ENCODE assay signal across 10 mouse cellular contexts in the genomic region with DNA sequence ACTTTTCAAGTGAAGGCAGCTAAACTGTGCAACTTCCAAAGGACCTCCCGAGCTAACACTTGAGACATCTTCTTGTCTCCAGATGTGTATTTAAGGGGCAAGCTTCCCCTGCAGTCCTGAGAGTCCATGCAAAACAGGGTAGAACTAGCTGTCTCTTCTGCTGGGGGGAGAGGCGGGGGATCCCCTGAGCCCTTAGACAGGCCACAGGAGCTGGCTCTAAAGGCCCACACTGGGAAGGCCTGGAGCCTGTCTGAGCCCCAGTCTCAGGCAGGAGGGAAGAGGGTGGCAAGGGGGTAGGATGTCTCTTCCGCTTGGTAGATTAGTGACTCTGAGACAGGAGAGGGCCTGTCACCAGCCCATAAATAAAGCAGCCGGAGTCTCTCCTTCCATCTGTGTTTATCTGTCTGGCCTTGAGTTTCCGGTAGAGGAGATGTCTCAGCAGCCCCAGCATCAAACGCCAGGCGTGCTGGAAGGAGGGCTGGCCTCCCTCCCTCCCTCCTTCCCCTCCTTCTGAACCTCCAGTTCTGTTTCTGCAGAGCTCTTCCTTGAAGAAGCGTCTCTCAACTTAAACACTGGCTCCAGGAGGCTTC. TPM values are rescaled to one million over a fixed set of nuclear protein-coding genes. Genes with fewer than 3 reads are reported as not detected.
DNase-seq lines count a peak whose midpoint lies in the region; ATAC-seq and TF ChIP-seq lines count a peak whose summit lies in the region.
"Had no signal": no experiment of that assay in that cellular context is flagged by ENCODE, and none has a peak within 500 bp of the region (broad histone marks: within the 10 kb centered on the region; RNA-seq: fewer than 3 reads in every experiment).

No protein-coding gene starts in this region.

- intact Hi-C loops in left cerebral cortex, postnatal 25 days (cut with DNase I) = no loop called here

- no peak overlapping the region for H3K4me3 ChIP-seq in lung, postnatal 0 days (ENCODE audit: low read depth, low read length)
- no peak overlapping the region for H3K4me3 ChIP-seq in lung, adult 2 months (replicated peaks; ENCODE audit: extremely low read depth, low read depth, low read length)
- H3K4me3 ChIP-seq in intestine, postnatal 0 days (ENCODE audit: low read depth, low read length) = no peak overlapping the region
- H3K4me3 ChIP-seq in stomach, embryonic 16.5 days (replicated peaks; ENCODE audit: low read length) = no peak overlapping the region
- H3K4me3 ChIP-seq: embryonic facial prominence, embryonic 15.5 days had no signal

- peaks cover 6% of the 10 kb centered on the region; the same call in 1 of the 2 replicates for H3K27me3 ChIP-seq in lung, postnatal 0 days (replicated peaks; ENCODE audit: insufficient read depth, low read length)
- H3K27me3 ChIP-seq in intestine, postnatal 0 days (replicated peaks; ENCODE audit: control insufficient read depth, insufficient read depth, low read length) = no peaks in the 10 kb centered on the region; the same call in 1 of the 2 replicates
- H3K27me3 ChIP-seq in stomach, embryonic 16.5 days (ENCODE audit: control insufficient read depth, insufficient read depth, low read length) = no peaks in the 10 kb centered on the region

- no peak for TF ChIP-seq CTCF in lung, postnatal 0 days (IDR thresholded peaks at IDR 0.05)
- TF ChIP-seq CTCF in lung, adult 2 months (IDR thresholded peaks at IDR 0.05; ENCODE audit: insufficient read depth, low read length) = no peak
- no peak for TF ChIP-seq CTCF in intestine, postnatal 0 days (IDR thresholded peaks at IDR 0.05; ENCODE audit: low read depth)

- peak; percentile 55 for ATAC-seq in lung, postnatal 0 days
- no peak for ATAC-seq in intestine, postnatal 0 days
- ATAC-seq in stomach, embryonic 16.5 days (ENCODE audit: insufficient read depth, low FRiP score) = 0 out of 2 replicates have a peak, but pooled peaks have one; percentile 21

- TF ChIP-seq EP300 in lung, postnatal 0 days (IDR thresholded peaks at IDR 0.05) = no peak

- DNase-seq in lung, postnatal 0 days (ENCODE audit: low spot score) = peak; percentile 47
- no peak for DNase-seq in lung, adult 2 months
- DNase-seq in embryo, embryonic 10 days (ENCODE audit: low spot score) = peak; percentile 62
- no peak for DNase-seq in left cerebral cortex, postnatal 25 days (ENCODE audit: low spot score in 2 of 2)
- no peak for DNase-seq in right cerebral cortex, postnatal 25 days
- no peak for DNase-seq in urinary bladder, postnatal 36 days (ENCODE audit: low spot score in 2 of 2)
- DNase-seq: heart, postnatal 14 days had no signal

- no peak overlapping the region for H3K9ac ChIP-seq in lung, postnatal 0 days (replicated peaks; ENCODE audit: low read depth)
- no peak overlapping the region for H3K9ac ChIP-seq in intestine, postnatal 0 days (ENCODE audit: low read depth, low read length)
- no peak overlapping the region for H3K9ac ChIP-seq in stomach, embryonic 16.5 days (ENCODE audit: low read length)
- H3K9ac ChIP-seq: embryonic facial prominence, embryonic 15.5 days had no signal

- no peaks in the 10 kb centered on the region for H3K9me3 ChIP-seq in lung, postnatal 0 days (ENCODE audit: low read length)
- no peaks in the 10 kb centered on the region for H3K9me3 ChIP-seq in intestine, postnatal 0 days (ENCODE audit: control insufficient read depth)
- H3K9me3 ChIP-seq in stomach, embryonic 16.5 days (replicated peaks; ENCODE audit: control insufficient read depth, low read length) = no peaks in the 10 kb centered on the region
- H3K9me3 ChIP-seq: embryonic facial prominence, embryonic 15.5 days had no signal

- peak overlapping the region; percentile 57; the same call in 1 of the 2 replicates for H3K27ac ChIP-seq in lung, postnatal 0 days (ENCODE audit: low read length)
- H3K27ac ChIP-seq in intestine, postnatal 0 days (ENCODE audit: low read depth, low read length) = 0 out of 2 replicates have a peak overlapping the region, but pooled peaks have one; percentile 2
- H3K27ac ChIP-seq in stomach, embryonic 16.5 days (ENCODE audit: low read length) = peak overlapping the region; percentile 70; the same call in 1 of the 2 replicates
- H3K27ac ChIP-seq: embryonic facial prominence, embryonic 15.5 days had no signal

- peaks cover 14% of the 10 kb centered on the region; the same call in 1 of the 2 replicates for H3K4me1 ChIP-seq in lung, postnatal 0 days (ENCODE audit: insufficient read depth, low read depth, low read length)
- peaks cover 6% of the 10 kb centered on the region; the same call in 1 of the 2 replicates for H3K4me1 ChIP-seq in lung, adult 2 months (ENCODE audit: control insufficient read depth, insufficient read depth, low read length)
- peaks cover 11% of the 10 kb centered on the region; the same call in 1 of the 2 replicates for H3K4me1 ChIP-seq in intestine, postnatal 0 days (replicated peaks; ENCODE audit: control insufficient read depth, insufficient read depth, low read length)
- peaks cover 15% of the 10 kb centered on the region; the same call in 1 of the 2 replicates for H3K4me1 ChIP-seq in stomach, embryonic 16.5 days (ENCODE audit: control insufficient read depth, insufficient read depth, low read length)

- H3K36me3 ChIP-seq in lung, postnatal 0 days (ENCODE audit: insufficient read depth, low read length) = no peaks in the 10 kb centered on the region
- no peaks in the 10 kb centered on the region for H3K36me3 ChIP-seq in intestine, postnatal 0 days (ENCODE audit: control insufficient read depth, insufficient read depth)
- H3K36me3 ChIP-seq in stomach, embryonic 16.5 days (ENCODE audit: control insufficient read depth, insufficient read depth, low read length) = no peaks in the 10 kb centered on the region
- H3K36me3 ChIP-seq: embryonic facial prominence, embryonic 15.5 days had no signal

- 20% methylated on average over 8 of the region's 8 CpGs for WGBS in lung, postnatal 0 days
- WGBS in lung, adult 2 months = 36% methylated on average over 8 of the region's 8 CpGs
- 44% methylated on average over 8 of the region's 8 CpGs for WGBS in intestine, postnatal 0 days
- WGBS in stomach, embryonic 16.5 days = 38% methylated on average over 8 of the region's 8 CpGs

- no peak overlapping the region for H3K4me2 ChIP-seq in lung, postnatal 0 days (replicated peaks; ENCODE audit: low read depth, low read length)
- H3K4me2 ChIP-seq in intestine, postnatal 0 days (replicated peaks; ENCODE audit: low read depth) = no peak overlapping the region
- no peak overlapping the region for H3K4me2 ChIP-seq in stomach, embryonic 16.5 days (ENCODE audit: low read depth, low read length)
- H3K4me2 ChIP-seq: embryonic facial prominence, embryonic 15.5 days had no signal

- TF ChIP-seq POLR2A in lung, adult 2 months (IDR thresholded peaks at IDR 0.05; ENCODE audit: borderline replicate concordance, extremely low read depth, low read depth, low read length) = no peak

RNA-seq across cellular contexts. Expression of a gene that starts 10.1 kb away (rescaled TPM):
- polyA plus RNA-seq in lung, postnatal 0 days (2015; fragmentation: Nextera tagmentation; extraction: Ambion mirVana) = 9.1 and 10.6 TPM in 2 replicates
- 23.1 and 26.3 TPM in 2 replicates for polyA plus RNA-seq in lung, adult 2 months (2012; rRNA removed)
- polyA plus RNA-seq in intestine, postnatal 0 days (2015; fragmentation: Nextera tagmentation; extraction: Ambion mirVana) = 7.7 and 8.2 TPM in 2 replicates
- 13.4 and 14.6 TPM in 2 replicates for polyA plus RNA-seq in stomach, embryonic 16.5 days (2015; fragmentation: Nextera tagmentation; extraction: Ambion mirVana)
- 10 to 100 TPM; 12.8 to 13.5 TPM for total RNA-seq in left cerebral cortex, postnatal 25 days (2021)

RNA-seq across cellular contexts. Expression of a gene that starts 20.4 kb away (rescaled TPM):
- 0.56 and 0.81 TPM in 2 replicates for polyA plus RNA-seq in lung, postnatal 0 days (2015; fragmentation: Nextera tagmentation; extraction: Ambion mirVana)
- 5.0 and 8.5 TPM in 2 replicates for polyA plus RNA-seq in lung, adult 2 months (2012; rRNA removed)
- polyA plus RNA-seq in intestine, postnatal 0 days (2015; fragmentation: Nextera tagmentation; extraction: Ambion mirVana) = 0.04 TPM in 1 of 2 replicates, not detected in the other
- polyA plus RNA-seq in stomach, embryonic 16.5 days (2015; fragmentation: Nextera tagmentation; extraction: Ambion mirVana) = 6.1 and 9.7 TPM in 2 replicates
- 1 to 10 TPM; 2.1 to 2.2 TPM for total RNA-seq in left cerebral cortex, postnatal 25 days (2021)

RNA-seq across cellular contexts. Expression of a gene that starts 36.9 kb away (rescaled TPM):
- polyA plus RNA-seq in lung, postnatal 0 days (2015; fragmentation: Nextera tagmentation; extraction: Ambion mirVana) = 15.7 and 17.2 TPM in 2 replicates
- 16.2 and 20.2 TPM in 2 replicates for polyA plus RNA-seq in lung, adult 2 months (2012; rRNA removed)
- 24.1 and 24.5 TPM in 2 replicates for polyA plus RNA-seq in intestine, postnatal 0 days (2015; fragmentation: Nextera tagmentation; extraction: Ambion mirVana)
- 20.3 and 20.7 TPM in 2 replicates for polyA plus RNA-seq in stomach, embryonic 16.5 days (2015; fragmentation: Nextera tagmentation; extraction: Ambion mirVana)
- total RNA-seq in left cerebral cortex, postnatal 25 days (2021) = 1 to 10 TPM; 3.6 to 3.7 TPM

RNA-seq across cellular contexts. Expression of a gene that starts 48.4 kb away (rescaled TPM):
- 7.5 and 9.8 TPM in 2 replicates for polyA plus RNA-seq in lung, postnatal 0 days (2015; fragmentation: Nextera tagmentation; extraction: Ambion mirVana)
- polyA plus RNA-seq in lung, adult 2 months (2012; rRNA removed) = 3.7 and 4.3 TPM in 2 replicates
- polyA plus RNA-seq in intestine, postnatal 0 days (2015; fragmentation: Nextera tagmentation; extraction: Ambion mirVana) = 0.17 and 0.18 TPM in 2 replicates
- 0.34 and 0.62 TPM in 2 replicates for polyA plus RNA-seq in stomach, embryonic 16.5 days (2015; fragmentation: Nextera tagmentation; extraction: Ambion mirVana)
- total RNA-seq in left cerebral cortex, postnatal 25 days (2021) = under 1 TPM; 0.66 to 0.71 TPM

RNA-seq across cellular contexts. Expression of a gene that starts 48.5 kb away (rescaled TPM):
- 50.8 and 53.5 TPM in 2 replicates for polyA plus RNA-seq in lung, postnatal 0 days (2015; fragmentation: Nextera tagmentation; extraction: Ambion mirVana)
- 64.8 and 80.5 TPM in 2 replicates for polyA plus RNA-seq in lung, adult 2 months (2012; rRNA removed)
- polyA plus RNA-seq in intestine, postnatal 0 days (2015; fragmentation: Nextera tagmentation; extraction: Ambion mirVana) = 50.7 and 50.8 TPM in 2 replicates
- polyA plus RNA-seq in stomach, embryonic 16.5 days (2015; fragmentation: Nextera tagmentation; extraction: Ambion mirVana) = 76.7 and 78.9 TPM in 2 replicates
- 10 to 100 TPM; 67.9 to 68.8 TPM for total RNA-seq in left cerebral cortex, postnatal 25 days (2021)

Comparison
In these comparisons a context has a peak if more than half of its experiments do, and no peak if none do; other contexts are left out.
1. DNase-seq: peak in lung, postnatal 0 days (single experiment) and embryo, embryonic 10 days (single experiment); none in lung, adult 2 months (single experiment), left cerebral cortex, postnatal 25 days (0 of 2), right cerebral cortex, postnatal 25 days (single experiment) and urinary bladder, postnatal 36 days (0 of 2).
2. H3K27ac ChIP-seq: peak in every context shown above with its lines; median percentile 70 in stomach, embryonic 16.5 days; 57 in lung, postnatal 0 days; 2 in intestine, postnatal 0 days.